Mouse (Mus musculus) liver, embryonic 11.5 days (tissue): Measurements from ENCODE around the gene Il11ra1. TPM values are rescaled to one million over a fixed set of nuclear protein-coding genes. Genes with fewer than 3 reads are reported as not detected.

Experiments
- ATAC-seq: fragments of 200-750 bp; cut with Nextera tagmentation; replicated peaks from 2 replicates; pipeline ENCODE4 v1.8.0; 2017; ENCODE audit warnings: moderate number of reproducible peaks, mild to moderate bottlenecking, moderate TSS enrichment, moderate library complexity; ENCODE audit not compliant: low FRiP score
- DNase-seq: peaks from one replicate; pipeline ENCODE4 v3.0.0-alpha.2; 2017; ENCODE audit warnings: low spot score
- H3K27ac ChIP-seq: fragments of 300-500 bp; sonication (generic); 2 replicates; pipeline ENCODE4 v1.5.1; 2014; ENCODE audit warnings: mild to moderate bottlenecking, low read depth, low read length, control low read depth
- H3K27me3 ChIP-seq: fragments of 300-500 bp; sonication (generic); replicated peaks from 2 replicates; pipeline ENCODE4 v1.6.1; 2014; ENCODE audit warnings: low read length, mixed read lengths; ENCODE audit not compliant: control insufficient read depth, insufficient read depth
- H3K36me3 ChIP-seq: fragments of 300-500 bp; sonication (generic); 2 replicates; pipeline ENCODE4 v1.6.1; 2014; ENCODE audit warnings: mild to moderate bottlenecking, low read length, moderate library complexity, mixed read lengths; ENCODE audit not compliant: control insufficient read depth, insufficient read depth
- H3K4me1 ChIP-seq: fragments of 300-500 bp; sonication (generic); replicated peaks from 2 replicates; pipeline ENCODE4 v1.6.1; 2014; ENCODE audit warnings: low read length, mixed read lengths; ENCODE audit not compliant: control insufficient read depth, insufficient read depth
- H3K4me2 ChIP-seq: fragments of 300-500 bp; sonication (generic); 2 replicates; pipeline ENCODE4 v1.6.1; 2014; ENCODE audit warnings: mild to moderate bottlenecking, control low read depth, moderate library complexity
- H3K4me3 ChIP-seq: fragments of 300-500 bp; sonication (generic); 2 replicates; pipeline ENCODE4 v1.5.1; 2014; ENCODE audit warnings: low read depth, low read length, control low read depth
- H3K9ac ChIP-seq: fragments of 300-500 bp; sonication (generic); 2 replicates; pipeline ENCODE4 v1.6.1; 2014; ENCODE audit warnings: low read depth, low read length, control low read depth
- H3K9me3 ChIP-seq: fragments of 300-500 bp; sonication (generic); 2 replicates; pipeline ENCODE4 v1.6.1; 2016; ENCODE audit warnings: low read length, inconsistent platforms, mixed read lengths; ENCODE audit not compliant: control insufficient read depth
- WGBS: fragments of 180-500 bp; shearing (Covaris S2); extraction: QIAGEN DNeasy Blood & Tissue Kit; methylation state at CpG from one replicate; pipeline ENCODE4 v1.1.7; 2014; 5-methylcytosine and 5-hydroxymethylcytosine counted together
- polyA plus RNA-seq: library from polyadenylated mRNA; unstranded; fragments of >200 nt; fragmentation: Nextera tagmentation; extraction: Ambion mirVana; gene quantifications from 2 replicates; pipeline ENCODE4 v1.2.1, GENCODE M21; 2014

Il11ra1 gene
- polyA plus RNA-seq, 1 experiment from 2014 or later, result 72.9 TPM

DNA sequence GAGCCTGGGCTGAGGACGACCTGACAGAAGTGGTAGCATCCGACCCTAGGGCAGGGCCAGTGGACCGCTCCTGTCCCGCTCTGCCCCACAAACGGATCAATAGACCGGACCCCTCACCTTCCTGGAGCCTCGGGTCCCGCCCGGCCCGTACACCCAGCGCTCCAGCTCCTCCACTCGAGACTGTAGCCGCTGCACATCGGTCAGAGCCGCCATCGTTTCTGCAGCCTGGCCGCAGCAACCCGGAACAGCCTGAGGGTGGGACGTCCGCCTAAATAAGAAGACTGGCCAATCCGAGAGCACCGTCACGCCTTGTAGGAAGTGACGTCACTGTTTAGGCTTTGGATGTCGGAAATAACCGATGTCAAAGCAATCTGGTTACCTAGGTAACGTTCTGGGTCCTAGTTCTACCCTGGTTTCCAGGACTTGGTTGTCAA, 23.1 kb downstream of the Il11ra1 start, which contains the start of gene Dctn3:
TSS of gene Dctn3 (minus strand) at position 253 of the 434 bp plus-strand sequence.
- H3K4me1 ChIP-seq, result peaks cover 12% of the 10 kb centered on the region; the same call in 1 of the 2 replicates
- H3K9ac ChIP-seq, result peak within 1 kb of the TSS; percentile 85
- peak; percentile 70 for DNase-seq
- H3K27me3 ChIP-seq, result peaks cover 42% of the 10 kb centered on the region
- H3K4me3 ChIP-seq, result peak within 1 kb of the TSS; percentile 75
- no peaks in the 10 kb centered on the region for H3K36me3 ChIP-seq
- WGBS, result under 1% methylated on average over 27 of the region's 27 CpGs
- peak; percentile 93 for ATAC-seq
- H3K4me2 ChIP-seq, result peak within 1 kb of the TSS; percentile 84
- H3K27ac ChIP-seq, result no peak within 1 kb of the TSS
- H3K9me3 ChIP-seq, result no peaks in the 10 kb centered on the region

DNA sequence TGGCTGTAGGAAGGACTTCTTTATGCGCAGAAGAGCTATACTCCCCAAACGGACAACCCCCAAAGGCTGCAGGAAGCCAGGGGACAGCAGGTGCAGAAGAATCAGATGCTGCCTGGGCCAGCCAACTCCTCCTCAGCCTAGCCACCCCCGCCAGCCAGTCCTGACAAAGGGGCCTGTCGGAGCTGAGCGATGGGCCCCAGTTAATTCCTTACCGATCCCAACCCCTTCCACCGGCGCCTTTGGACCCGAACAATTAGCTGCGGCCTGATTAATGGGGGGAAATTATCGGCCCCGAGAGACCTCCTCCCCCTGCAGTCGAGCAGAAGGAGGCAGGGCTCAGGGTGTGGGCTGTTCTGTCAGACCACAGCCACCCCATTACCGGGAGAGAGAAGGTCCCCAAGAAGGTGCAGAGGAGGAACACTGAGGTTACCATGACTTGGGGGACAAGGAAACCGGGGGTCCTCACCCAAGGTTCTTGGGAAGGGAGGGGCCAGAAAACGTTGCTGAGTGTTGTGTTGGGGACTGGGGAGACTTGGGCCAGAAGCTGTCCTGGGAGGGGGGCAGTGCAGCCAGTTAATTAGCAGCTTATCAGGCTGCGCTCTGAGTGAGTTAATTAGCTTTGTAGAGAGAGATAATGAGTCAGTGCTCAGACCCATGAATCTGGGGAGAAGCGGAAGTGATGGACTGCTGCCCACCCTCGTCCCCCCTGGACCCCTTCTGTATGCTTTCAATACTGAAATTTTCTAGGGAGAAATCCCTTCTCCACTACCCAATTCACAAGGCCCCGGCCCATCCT, 27.2 kb downstream of the Il11ra1 start:
- Histone ChIP-seq H3K36me3 (no peaks in the 10 kb centered on the region), H3K4me1 (peaks cover 7% of the 10 kb centered on the region; the same call in 1 of the 2 replicates), H3K4me3 (no peak overlapping the region), H3K4me2 (no peak overlapping the region), H3K9me3 (no peaks in the 10 kb centered on the region), H3K9ac (no peak overlapping the region), H3K27me3 (peaks cover 79% of the 10 kb centered on the region), H3K27ac (no peak overlapping the region)
- no peak for ATAC-seq
- no peak for DNase-seq
- 17% methylated on average over 20 of the region's 20 CpGs for WGBS

DNA sequence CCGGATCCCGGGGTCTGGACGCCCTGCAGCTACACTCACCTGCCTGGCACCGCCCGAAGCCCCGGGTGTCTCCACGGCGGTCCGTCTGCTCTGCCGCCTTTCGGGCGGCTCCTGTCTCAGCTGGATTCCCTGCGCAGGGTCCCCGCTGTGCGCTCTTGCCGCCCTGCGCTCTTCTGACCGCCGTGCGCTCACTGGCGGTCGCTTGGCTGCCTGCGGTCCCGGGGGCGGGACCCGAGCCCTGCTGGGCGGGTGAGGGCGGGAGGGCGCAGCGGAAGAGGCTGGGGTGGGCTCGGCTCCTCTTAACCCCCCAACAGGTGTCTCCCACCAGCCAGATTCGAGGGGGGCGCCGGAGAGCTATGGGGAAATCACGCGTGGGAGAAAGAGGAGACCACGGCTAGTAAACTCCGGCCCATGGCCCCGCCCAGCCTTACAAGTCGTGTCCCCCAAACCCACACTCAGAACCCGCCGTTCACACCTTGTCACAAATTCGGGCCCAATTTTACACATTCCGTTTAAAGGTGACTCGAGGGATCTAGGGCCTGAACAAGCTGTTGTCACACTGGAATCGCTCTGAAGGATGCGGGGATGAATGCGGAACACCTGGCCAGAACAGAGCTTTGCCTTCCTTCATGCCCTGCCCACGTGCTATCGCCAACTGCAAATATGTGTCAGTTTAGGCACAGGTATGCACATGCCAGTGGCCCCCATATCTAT, 31.4 kb downstream of the Il11ra1 start, which contains the start of gene Arid3c:
TSS of gene Arid3c (minus strand) at position 91 of the 714 bp plus-strand sequence.
- WGBS, result 2% methylated on average over 50 of the region's 50 CpGs
- Histone ChIP-seq H3K4me1 (no peaks in the 10 kb centered on the region), H3K9me3 (no peaks in the 10 kb centered on the region), H3K36me3 (no peaks in the 10 kb centered on the region), H3K9ac (no peak within 1 kb of the TSS), H3K27me3 (peaks cover 68% of the 10 kb centered on the region), H3K4me3 (peak within 1 kb of the TSS; percentile 39), H3K4me2 (peak within 1 kb of the TSS; percentile 64), H3K27ac (no peak within 1 kb of the TSS)
- DNase-seq, result no peak
- peak; percentile 31; the same call in 1 of the 2 replicates for ATAC-seq

DNA sequence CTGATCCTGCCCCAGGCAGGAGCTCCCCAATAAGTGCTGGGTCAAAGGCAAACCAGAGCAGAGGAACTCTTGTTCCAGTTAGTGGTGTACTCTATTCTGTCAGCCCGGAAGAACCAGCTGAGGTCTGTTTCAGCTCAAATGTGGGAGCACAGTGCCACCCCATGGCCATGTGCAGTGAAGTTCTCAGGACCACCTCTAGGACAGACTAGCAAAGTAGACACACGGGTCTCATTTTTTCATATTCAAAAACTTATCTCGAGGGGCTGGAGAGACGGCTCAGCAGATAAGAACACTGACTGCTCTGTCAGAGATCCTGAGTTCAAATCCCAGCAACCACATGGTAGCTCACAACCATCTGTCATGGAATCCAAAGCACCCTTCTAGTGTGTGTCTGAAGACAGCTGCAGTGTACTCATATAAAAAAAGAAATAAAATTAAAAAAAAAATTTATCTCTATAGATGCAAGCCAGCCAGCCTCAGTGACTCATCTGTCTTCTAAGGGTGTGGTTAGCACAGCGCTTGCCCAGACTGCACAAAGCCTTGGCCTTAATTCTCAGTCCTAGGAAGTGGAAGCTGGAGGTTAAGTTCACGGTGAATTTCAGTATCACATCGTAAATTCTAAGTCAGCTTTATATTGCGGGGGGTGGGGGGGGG, 37.9 kb downstream of the Il11ra1 start:
- peak; percentile 62 for DNase-seq
- H3K27me3 ChIP-seq, result peaks cover 9% of the 10 kb centered on the region
- H3K27ac ChIP-seq, result no peak overlapping the region
- H3K4me1 ChIP-seq, result peaks cover 7% of the 10 kb centered on the region; the same call in 1 of the 2 replicates
- 41% methylated on average over 8 of the region's 8 CpGs for WGBS
- H3K4me3 ChIP-seq, result no peak overlapping the region
- H3K36me3 ChIP-seq, result peaks cover 10% of the 10 kb centered on the region
- H3K9me3 ChIP-seq, result no peaks in the 10 kb centered on the region
- H3K9ac ChIP-seq, result no peak overlapping the region
- ATAC-seq, result no peak
- no peak overlapping the region for H3K4me2 ChIP-seq

DNA sequence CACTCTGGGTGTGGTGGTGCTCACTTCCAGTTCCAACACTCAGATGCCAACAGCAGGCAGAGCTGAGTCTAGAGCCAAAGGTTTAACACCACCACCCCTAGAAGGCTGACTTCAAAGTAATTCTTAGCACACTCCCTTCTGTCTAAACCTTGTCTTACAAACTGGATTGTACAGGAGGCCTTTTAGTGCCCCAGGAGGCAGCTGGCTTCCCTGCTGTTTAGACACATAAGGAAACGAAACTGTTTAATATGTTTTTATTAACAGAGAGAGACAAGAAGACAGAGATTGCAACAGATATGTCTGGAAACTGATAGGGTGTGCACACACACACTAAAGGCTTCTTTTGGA, 38.4 kb downstream of the Il11ra1 start:
- ATAC-seq (no peak), DNase-seq (no peak)
- H3K27me3 ChIP-seq, result peaks cover 5% of the 10 kb centered on the region
- no peak overlapping the region for H3K27ac ChIP-seq
- peaks cover 10% of the 10 kb centered on the region for H3K36me3 ChIP-seq
- no peak overlapping the region for H3K9ac ChIP-seq
- peaks cover 7% of the 10 kb centered on the region; the same call in 1 of the 2 replicates for H3K4me1 ChIP-seq
- 75% methylated on average over 1 of the region's 1 CpGs for WGBS
- H3K4me3 ChIP-seq, result no peak overlapping the region
- H3K9me3 ChIP-seq, result no peaks in the 10 kb centered on the region
- H3K4me2 ChIP-seq, result no peak overlapping the region

DNA sequence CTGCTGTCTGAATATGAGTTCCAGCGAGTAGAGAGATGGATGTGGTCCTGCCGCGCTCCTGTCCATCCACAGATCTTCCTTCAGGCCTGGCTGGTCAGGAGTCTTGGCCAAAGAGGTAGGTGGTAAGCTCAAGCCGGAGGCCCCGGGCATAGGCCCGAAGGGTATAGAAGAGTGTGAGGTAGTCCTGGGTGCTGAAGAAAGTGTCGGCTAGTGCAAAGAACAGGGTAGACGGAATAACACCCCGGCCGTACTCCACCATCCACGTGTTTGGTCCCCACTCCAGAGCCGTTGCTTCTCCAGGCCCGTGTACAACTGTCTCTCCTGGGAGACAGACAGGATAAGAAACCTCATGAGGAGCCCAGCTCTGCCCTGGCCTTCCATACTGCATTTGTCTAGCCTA, 39.5 kb downstream of the Il11ra1 start:
- DNase-seq (no peak), ATAC-seq (no peak)
- WGBS, result 93% methylated on average over 13 of the region's 13 CpGs
- peaks cover 7% of the 10 kb centered on the region; the same call in 1 of the 2 replicates for H3K4me1 ChIP-seq
- no peaks in the 10 kb centered on the region for H3K27me3 ChIP-seq
- no peak overlapping the region for H3K9ac ChIP-seq
- no peak overlapping the region for H3K4me2 ChIP-seq
- H3K27ac ChIP-seq, result no peak overlapping the region
- H3K4me3 ChIP-seq, result no peak overlapping the region
- H3K9me3 ChIP-seq, result no peaks in the 10 kb centered on the region
- peaks cover 10% of the 10 kb centered on the region for H3K36me3 ChIP-seq

DNA sequence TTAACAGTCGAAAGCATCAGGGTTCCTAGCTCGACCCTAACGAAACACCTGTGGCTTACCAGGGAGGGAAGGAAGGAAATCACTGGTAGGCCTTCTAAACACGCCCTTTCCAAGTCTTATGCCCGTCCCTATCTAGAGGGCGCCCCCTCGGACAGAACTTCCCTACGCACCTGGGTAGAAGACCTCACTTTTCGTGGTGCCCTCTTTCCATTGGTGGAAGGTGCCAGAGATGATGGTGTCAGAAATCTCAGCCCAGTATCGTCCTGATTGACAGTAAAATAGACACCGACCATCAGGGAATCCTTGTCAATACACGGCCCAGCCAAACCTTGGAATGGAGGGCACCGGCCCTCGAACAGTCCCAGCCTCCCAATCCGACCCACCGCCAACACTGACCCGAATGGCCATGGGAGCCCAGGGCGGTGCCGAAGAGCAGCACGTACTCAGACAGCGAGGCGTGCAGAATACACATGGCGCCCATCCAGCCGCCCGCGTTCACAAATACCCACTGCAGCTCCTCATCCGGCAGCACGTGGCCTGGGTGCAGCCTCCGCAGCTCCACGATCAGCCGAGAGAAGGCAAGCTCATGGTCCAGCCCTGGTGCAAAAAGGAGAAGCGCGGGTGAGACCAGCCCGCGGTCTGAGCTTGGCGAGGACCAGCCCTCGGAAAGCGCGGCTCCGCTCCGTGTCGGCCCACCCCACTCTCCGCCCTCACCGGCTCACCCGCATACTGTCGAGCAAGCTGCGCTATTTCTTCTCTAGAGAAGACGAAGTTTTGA, 40.8 kb downstream of the Il11ra1 start:
- peak overlapping the region; percentile 52; the same call in 1 of the 2 replicates for H3K27ac ChIP-seq
- DNase-seq (no peak), ATAC-seq (peak; percentile 82)
- H3K4me3 ChIP-seq, result peak overlapping the region; percentile 79
- H3K27me3 ChIP-seq, result no peaks in the 10 kb centered on the region
- WGBS, result under 1% methylated on average over 48 of the region's 48 CpGs
- H3K4me1 ChIP-seq, result peaks cover 7% of the 10 kb centered on the region; the same call in 1 of the 2 replicates
- H3K9ac ChIP-seq, result peak overlapping the region; percentile 85
- H3K9me3 ChIP-seq, result no peaks in the 10 kb centered on the region
- H3K36me3 ChIP-seq, result peaks cover 10% of the 10 kb centered on the region
- peak overlapping the region; percentile 89 for H3K4me2 ChIP-seq

DNA sequence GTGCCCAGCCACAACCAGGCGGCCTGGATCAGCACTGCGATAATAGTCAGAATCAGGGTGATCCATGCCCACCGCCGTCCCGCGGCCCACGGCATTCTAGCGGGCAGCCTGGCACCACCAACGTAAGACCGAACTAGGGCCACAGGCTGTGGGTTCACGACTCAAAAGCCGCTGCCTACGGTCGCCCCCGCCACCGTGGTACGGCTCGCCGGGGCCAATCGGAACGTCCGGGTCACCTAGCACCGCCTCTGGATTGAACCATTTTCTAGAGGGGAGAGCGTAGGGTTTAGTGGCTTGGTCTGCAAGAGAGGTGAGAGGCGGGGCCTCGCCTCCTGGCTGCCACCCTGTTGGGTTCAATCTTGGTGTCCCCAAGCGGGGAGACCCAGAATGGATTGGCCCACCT, 41.4 kb downstream of the Il11ra1 start:
- Histone ChIP-seq H3K4me2 (peak overlapping the region; percentile 89), H3K9ac (peak overlapping the region; percentile 85), H3K36me3 (peaks cover 10% of the 10 kb centered on the region), H3K9me3 (peaks cover under 1% of the 10 kb centered on the region; the same call in 1 of the 2 replicates), H3K27me3 (no peaks in the 10 kb centered on the region), H3K4me3 (peak overlapping the region; percentile 79), H3K27ac (peak overlapping the region; percentile 52; the same call in 1 of the 2 replicates), H3K4me1 (peaks cover 7% of the 10 kb centered on the region; the same call in 1 of the 2 replicates)
- DNase-seq, result peak; percentile 92
- ATAC-seq, result peak; percentile 96
- WGBS, result under 1% methylated on average over 27 of the region's 27 CpGs
